Comparison of ENCODE assay signal across 11 mouse cellular contexts in the genomic region with DNA sequence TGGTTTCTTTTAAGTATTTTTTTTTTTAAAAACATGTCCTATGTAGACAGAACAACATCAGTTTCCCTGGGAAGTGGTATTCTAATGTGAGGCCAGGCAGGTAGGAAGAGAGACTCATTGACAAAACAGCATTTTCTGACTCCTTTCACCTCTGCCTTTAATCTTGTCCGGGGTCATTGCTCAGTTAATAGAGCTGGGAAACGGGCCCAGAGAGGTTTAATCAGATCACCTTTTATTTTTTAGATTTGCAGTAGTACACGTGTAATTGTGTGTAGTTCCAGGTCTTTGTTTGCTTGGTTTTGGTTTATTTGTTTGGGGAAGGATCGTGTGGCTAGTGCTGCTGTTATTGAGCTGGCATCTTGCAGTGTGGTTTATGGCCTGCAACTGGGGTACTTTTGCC. TPM values are rescaled to one million over a fixed set of nuclear protein-coding genes. Genes with fewer than 3 reads are reported as not detected.
DNase-seq lines count a peak whose midpoint lies in the region; ATAC-seq and TF ChIP-seq lines count a peak whose summit lies in the region.
"Had no signal": no experiment of that assay in that cellular context is flagged by ENCODE, and none has a peak within 500 bp of the region (broad histone marks: within the 10 kb centered on the region; RNA-seq: fewer than 3 reads in every experiment).

No protein-coding gene starts in this region.

- H3K27ac ChIP-seq in heart, embryonic 13.5 days (replicated peaks): no peak overlapping the region
- H3K27ac ChIP-seq in liver, adult 2 months (replicated peaks; ENCODE audit: insufficient read depth, low read depth, low read length): no peak overlapping the region
- H3K27ac ChIP-seq in liver, postnatal 0 days (ENCODE audit: low read depth): no peak overlapping the region
- no peak overlapping the region for H3K27ac ChIP-seq in stomach, embryonic 14.5 days (ENCODE audit: low read length)
- H3K27ac ChIP-seq in stomach, postnatal 0 days (replicated peaks): no peak overlapping the region

- TF ChIP-seq EP300 in liver, postnatal 0 days (IDR thresholded peaks at IDR 0.05; ENCODE audit: low read depth): no peak
- no peak for TF ChIP-seq EP300 in stomach, postnatal 0 days (optimal IDR thresholded peaks at IDR 0.05)

- ATAC-seq in heart, embryonic 13.5 days (ENCODE audit: extremely low read depth, insufficient number of reproducible peaks, low FRiP score, low TSS enrichment): no peak
- ATAC-seq in liver, postnatal 0 days: no peak
- no peak for ATAC-seq in stomach, embryonic 14.5 days (ENCODE audit: insufficient number of reproducible peaks, insufficient read depth, low FRiP score, low read depth)
- ATAC-seq in stomach, postnatal 0 days (ENCODE audit: low FRiP score, low TSS enrichment): no peak
- ATAC-seq in erythroid progenitor cell, adult 5-6 weeks (replicated peaks; ENCODE audit: low FRiP score, poor library complexity, severe bottlenecking): no peak
- ATAC-seq in megakaryocyte progenitor cell, adult 5-6 weeks (replicated peaks; ENCODE audit: poor library complexity): no peak

- 57% methylated on average over 4 of the region's 4 CpGs for WGBS in heart, embryonic 13.5 days
- WGBS in liver, adult 2 months: 11% methylated on average over 4 of the region's 4 CpGs
- 43% methylated on average over 4 of the region's 4 CpGs for WGBS in liver, postnatal 0 days (ENCODE audit: insufficient replicate concordance)
- WGBS in stomach, embryonic 14.5 days: 29% methylated on average over 4 of the region's 4 CpGs
- 31% methylated on average over 4 of the region's 4 CpGs for WGBS in stomach, postnatal 0 days

- no peak for TF ChIP-seq CTCF in liver, adult 2 months (IDR thresholded peaks at IDR 0.05; ENCODE audit: low read depth, low read length)
- TF ChIP-seq CTCF in liver, postnatal 0 days (IDR thresholded peaks at IDR 0.05; ENCODE audit: low read depth): no peak
- TF ChIP-seq CTCF in stomach, postnatal 0 days (IDR thresholded peaks at IDR 0.05; ENCODE audit: low read depth): no peak

- no peaks in the 10 kb centered on the region for H3K9me3 ChIP-seq in heart, embryonic 13.5 days
- no peaks in the 10 kb centered on the region for H3K9me3 ChIP-seq in liver, postnatal 0 days (ENCODE audit: low read length)
- H3K9me3 ChIP-seq in stomach, embryonic 14.5 days (ENCODE audit: control insufficient read depth, low read depth, low read length): no peaks in the 10 kb centered on the region
- no peaks in the 10 kb centered on the region for H3K9me3 ChIP-seq in stomach, postnatal 0 days (ENCODE audit: control insufficient read depth, low read length)

- DNase-seq in heart, postnatal 25 days (ENCODE audit: low spot score): no peak
- peak; percentile 92 for DNase-seq in liver, adult 2 months (ENCODE audit: extremely low read depth, low read depth, low spot score)
- no peak for DNase-seq in liver, postnatal 0 days
- no peak for DNase-seq in stomach, postnatal 0 days (ENCODE audit: low spot score)
- DNase-seq: cerebellum, adult 8-10 months; heart, postnatal 36 days; kidney, adult 18-20 months had no signal

- no peak for TF ChIP-seq POLR2A in liver, adult 2 months (IDR thresholded peaks at IDR 0.05; ENCODE audit: extremely low read depth, insufficient read depth, low read length)

- H3K9ac ChIP-seq in heart, embryonic 13.5 days: peak overlapping the region; percentile 61
- H3K9ac ChIP-seq in liver, adult 2 months (ENCODE audit: low read depth, low read length): no peak overlapping the region
- H3K9ac ChIP-seq in liver, postnatal 0 days (replicated peaks): no peak overlapping the region
- no peak overlapping the region for H3K9ac ChIP-seq in stomach, embryonic 14.5 days (replicated peaks; ENCODE audit: low read depth, low read length)
- H3K9ac ChIP-seq in stomach, postnatal 0 days (ENCODE audit: low read length): no peak overlapping the region

- peak overlapping the region; percentile 76 for H3K4me2 ChIP-seq in heart, embryonic 13.5 days
- H3K4me2 ChIP-seq in liver, postnatal 0 days (ENCODE audit: low read depth, low read length): no peak overlapping the region
- 0 out of 2 replicates have a peak overlapping the region, but pooled peaks have one; percentile 7 for H3K4me2 ChIP-seq in stomach, embryonic 14.5 days (replicated peaks; ENCODE audit: low read depth, low read length)
- H3K4me2 ChIP-seq in stomach, postnatal 0 days (replicated peaks; ENCODE audit: low read depth): no peak overlapping the region

- peaks cover 17% of the 10 kb centered on the region for H3K79me2 ChIP-seq in liver, adult 2 months (ENCODE audit: control insufficient read depth, insufficient read depth, low read length)

- H3K4me1 ChIP-seq in heart, embryonic 13.5 days: peaks cover 56% of the 10 kb centered on the region
- H3K4me1 ChIP-seq in liver, adult 2 months (ENCODE audit: control insufficient read depth, insufficient read depth, low read length): peaks cover 24% of the 10 kb centered on the region
- H3K4me1 ChIP-seq in liver, postnatal 0 days (ENCODE audit: insufficient read depth): peaks cover 32% of the 10 kb centered on the region
- peaks cover 19% of the 10 kb centered on the region for H3K4me1 ChIP-seq in stomach, embryonic 14.5 days (ENCODE audit: control insufficient read depth, insufficient read depth, low read length)
- H3K4me1 ChIP-seq in stomach, postnatal 0 days (replicated peaks; ENCODE audit: control insufficient read depth, insufficient read depth): peaks cover 4% of the 10 kb centered on the region; the same call in 1 of the 2 replicates

- no peaks in the 10 kb centered on the region for H3K36me3 ChIP-seq in heart, embryonic 13.5 days
- H3K36me3 ChIP-seq in liver, adult 2 months (ENCODE audit: control insufficient read depth, insufficient read depth, low read length): no peaks in the 10 kb centered on the region
- no peaks in the 10 kb centered on the region for H3K36me3 ChIP-seq in liver, postnatal 0 days (replicated peaks; ENCODE audit: insufficient read depth, low read length)
- H3K36me3 ChIP-seq in stomach, embryonic 14.5 days (ENCODE audit: control insufficient read depth, insufficient read depth, low read length): no peaks in the 10 kb centered on the region
- H3K36me3 ChIP-seq in stomach, postnatal 0 days (ENCODE audit: control insufficient read depth, insufficient read depth, low read length): no peaks in the 10 kb centered on the region

- no peaks in the 10 kb centered on the region for H3K27me3 ChIP-seq in heart, embryonic 13.5 days (replicated peaks)
- H3K27me3 ChIP-seq in liver, adult 2 months (ENCODE audit: control insufficient read depth, insufficient read depth, low read length): no peaks in the 10 kb centered on the region
- H3K27me3 ChIP-seq in liver, postnatal 0 days (ENCODE audit: insufficient read depth, low read length): no peaks in the 10 kb centered on the region
- H3K27me3 ChIP-seq in stomach, embryonic 14.5 days (ENCODE audit: control insufficient read depth, insufficient read depth, low read length): no peaks in the 10 kb centered on the region
- no peaks in the 10 kb centered on the region for H3K27me3 ChIP-seq in stomach, postnatal 0 days (ENCODE audit: control insufficient read depth, insufficient read depth, low read length)

- intact Hi-C loops in heart, postnatal 25 days (cut with DNase I): loop anchor here (5.0 kb wide), 3 partner anchors 33 to 113 kb away; a partner anchor contains a TSS

- H3K4me3 ChIP-seq in heart, embryonic 13.5 days: peak overlapping the region; percentile 78; the same call in 1 of the 2 replicates
- H3K4me3 ChIP-seq in liver, adult 2 months (ENCODE audit: insufficient read depth, low read depth, low read length): no peak overlapping the region
- H3K4me3 ChIP-seq in liver, postnatal 0 days (ENCODE audit: low read depth, low read length): no peak overlapping the region
- no peak overlapping the region for H3K4me3 ChIP-seq in stomach, embryonic 14.5 days (ENCODE audit: low read depth, low read length)
- no peak overlapping the region for H3K4me3 ChIP-seq in stomach, postnatal 0 days (ENCODE audit: low read depth, low read length)

RNA-seq across cellular contexts. Expression of a gene that starts 1.9 kb away (rescaled TPM):
- polyA plus RNA-seq in heart, embryonic 13.5 days (2015; fragmentation: Nextera tagmentation; extraction: Ambion mirVana): 5.2 and 7.4 TPM in 2 replicates
- total RNA-seq in heart, postnatal 25 days (2021): 10 to 100 TPM; 45.8 to 54.2 TPM
- 21.1 and 23.1 TPM in 2 replicates for total RNA-seq in liver, adult 2 months (2014; rRNA removed)
- polyA plus RNA-seq in liver, adult 2 months (2012; rRNA removed): 2.4 and 2.8 TPM in 2 replicates
- polyA plus RNA-seq in liver, postnatal 0 days (2015; fragmentation: Nextera tagmentation; extraction: Ambion mirVana): 3.4 and 3.9 TPM in 2 replicates
- polyA plus RNA-seq in stomach, embryonic 14.5 days (2014; fragmentation: Nextera tagmentation; extraction: Ambion mirVana): 14.4 and 23.1 TPM in 2 replicates
- polyA plus RNA-seq in stomach, postnatal 0 days (2015; fragmentation: Nextera tagmentation; extraction: Ambion mirVana): 5.8 and 6.4 TPM in 2 replicates
- total RNA-seq in erythroid progenitor cell, adult 5-6 weeks (2015; ENCODE audit: low replicate concordance): 13.3 and 20.1 TPM in 2 replicates
- total RNA-seq in erythroid progenitor cell, adult 5-6 weeks (2017; ENCODE audit: low replicate concordance): 12.3 and 15.4 TPM in 2 replicates
- total RNA-seq in megakaryocyte progenitor cell, adult 5-6 weeks (2015): 19.1 and 19.9 TPM in 2 replicates
- total RNA-seq in megakaryocyte progenitor cell, adult 5-6 weeks (2017): 21.1 and 23.2 TPM in 2 replicates

RNA-seq across cellular contexts. Expression of a gene that starts 33.6 kb away (rescaled TPM):
- polyA plus RNA-seq in heart, embryonic 13.5 days (2015; fragmentation: Nextera tagmentation; extraction: Ambion mirVana): 3.3 and 3.9 TPM in 2 replicates
- 1 to 10 TPM; 6.2 to 7.0 TPM for total RNA-seq in heart, postnatal 25 days (2021)
- total RNA-seq in liver, adult 2 months (2014; rRNA removed): 1.2 and 1.7 TPM in 2 replicates
- 2.6 and 2.8 TPM in 2 replicates for polyA plus RNA-seq in liver, adult 2 months (2012; rRNA removed)
- 0.62 and 0.73 TPM in 2 replicates for polyA plus RNA-seq in liver, postnatal 0 days (2015; fragmentation: Nextera tagmentation; extraction: Ambion mirVana)
- 10.1 and 10.6 TPM in 2 replicates for polyA plus RNA-seq in stomach, embryonic 14.5 days (2014; fragmentation: Nextera tagmentation; extraction: Ambion mirVana)
- 3.8 and 4.4 TPM in 2 replicates for polyA plus RNA-seq in stomach, postnatal 0 days (2015; fragmentation: Nextera tagmentation; extraction: Ambion mirVana)
- 1.4 and 3.8 TPM in 2 replicates for total RNA-seq in erythroid progenitor cell, adult 5-6 weeks (2015; ENCODE audit: low replicate concordance)
- 0.26 and 0.38 TPM in 2 replicates for total RNA-seq in erythroid progenitor cell, adult 5-6 weeks (2017; ENCODE audit: low replicate concordance)
- total RNA-seq in megakaryocyte progenitor cell, adult 5-6 weeks (2015): 1.9 TPM in 2 replicates
- 0.12 and 0.64 TPM in 2 replicates for total RNA-seq in megakaryocyte progenitor cell, adult 5-6 weeks (2017)

Comparison
In these comparisons a context has a peak if more than half of its experiments do, and no peak if none do; other contexts are left out.
1. H3K4me2 ChIP-seq: peak in heart, embryonic 13.5 days (single experiment) and stomach, embryonic 14.5 days (single experiment); none in liver, postnatal 0 days (single experiment) and stomach, postnatal 0 days (single experiment).